Mouse (Mus musculus): ENCODE measurements around the gene Lrat. TPM values are rescaled to one million over a fixed set of nuclear protein-coding genes. Genes with fewer than 3 reads are reported as not detected.

The Lrat gene
- polyA plus RNA-seq, 1 experiment from 2014 or later: 2.8 TPM

DNA sequence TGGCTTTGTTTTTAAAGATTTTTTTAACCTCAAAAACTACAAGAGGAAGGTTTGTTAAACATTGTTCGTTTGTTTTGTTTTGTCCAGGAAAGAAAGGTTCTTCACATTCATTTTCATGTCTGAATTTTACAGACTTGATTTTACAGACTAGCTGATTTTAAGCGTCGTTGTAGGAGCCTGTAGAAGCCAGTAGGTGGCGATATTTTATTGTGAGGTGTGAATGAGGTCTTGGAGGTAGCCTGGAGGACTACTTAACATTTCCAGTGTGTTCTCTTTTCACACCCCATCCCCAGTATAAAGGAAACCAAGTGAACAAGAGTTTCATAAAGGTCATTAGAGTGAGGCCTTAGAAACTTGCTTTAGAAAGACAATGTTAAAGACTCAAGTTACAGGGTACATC is 26.5 kb downstream of the Lrat start:
- WGBS: 4% methylated on average over 4 of the region's 4 CpGs
- Histone ChIP-seq H3K9me3 (no peaks in the 10 kb centered on the region), H3K4me1 (peaks cover 10% of the 10 kb centered on the region; the same call in 1 of the 2 replicates), H3K27ac (no peak overlapping the region), H3K4me2 (no peak overlapping the region), H3K4me3 (replicated peaks) (no peak overlapping the region), H3K9ac (no peak overlapping the region), H3K36me3 (no peaks in the 10 kb centered on the region), H3K27me3 (replicated peaks) (peaks cover 11% of the 10 kb centered on the region)
- ATAC-seq (ENCODE audit: insufficient read depth, low FRiP score, low read depth): no peak

DNA sequence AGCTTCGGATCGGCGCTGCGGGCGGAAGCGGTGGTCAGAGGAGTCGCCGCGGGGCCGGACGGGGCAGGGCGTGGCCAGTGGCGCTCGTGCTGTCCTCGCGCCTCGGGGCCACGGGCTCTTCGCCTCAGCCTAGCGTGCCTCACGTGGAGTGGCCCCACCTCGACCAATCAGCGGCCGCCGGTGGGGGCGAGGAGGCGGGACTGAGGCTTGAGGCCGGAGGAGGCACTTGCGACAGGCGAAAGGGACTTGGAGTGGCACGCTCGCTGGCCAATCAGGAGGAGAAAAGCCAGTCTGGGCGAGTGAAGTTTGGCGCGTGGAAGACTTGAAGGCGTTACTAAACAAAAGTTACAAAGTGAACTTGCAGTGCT is 27.4 kb downstream of the Lrat start, which contains the start of gene Rbm46:
Rbm46 (minus strand) TSS at position 112 of the 368 bp plus-strand sequence.
- Histone ChIP-seq H3K36me3 (no peaks in the 10 kb centered on the region), H3K4me1 (peaks cover 10% of the 10 kb centered on the region; the same call in 1 of the 2 replicates), H3K27me3 (replicated peaks) (peaks cover 11% of the 10 kb centered on the region), H3K9me3 (no peaks in the 10 kb centered on the region), H3K27ac (no peak within 1 kb of the TSS), H3K4me2 (peak within 1 kb of the TSS; percentile 72), H3K4me3 (replicated peaks) (peak within 1 kb of the TSS; percentile 48), H3K9ac (no peak within 1 kb of the TSS)
- ATAC-seq (ENCODE audit: insufficient read depth, low FRiP score, low read depth): peak; percentile 93
- WGBS: 12% methylated on average over 36 of the region's 36 CpGs

- no peaks in the 10 kb centered on the region for H3K36me3 ChIP-seq
- peaks cover 10% of the 10 kb centered on the region; the same call in 1 of the 2 replicates for H3K4me1 ChIP-seq
- no peak overlapping the region for H3K27ac ChIP-seq
- 23% methylated on average over 56 of the region's 69 CpGs for WGBS
- H3K4me2 ChIP-seq: peak overlapping the region; percentile 72
- H3K9me3 ChIP-seq: no peaks in the 10 kb centered on the region
- peaks cover 11% of the 10 kb centered on the region for H3K27me3 ChIP-seq (replicated peaks)
- no peak; the same call in 1 of the 2 replicates for ATAC-seq (ENCODE audit: insufficient read depth, low FRiP score, low read depth)
- no peak overlapping the region for H3K9ac ChIP-seq
- peak overlapping the region; percentile 48 for H3K4me3 ChIP-seq (replicated peaks)
These were observed 28.0 kb downstream of the Lrat start for GRCm38 (mm10) chr3:82875671-82876371.

GRCm38 (mm10) chr3:82857414-82858077 is 46.2 kb downstream of the Lrat start:
- WGBS: 27% methylated on average over 4 of the region's 4 CpGs
- no peak for ATAC-seq (ENCODE audit: insufficient read depth, low FRiP score, low read depth)
- no peak overlapping the region for H3K4me3 ChIP-seq (replicated peaks)
- H3K9me3 ChIP-seq: no peaks in the 10 kb centered on the region
- H3K4me1 ChIP-seq: no peaks in the 10 kb centered on the region
- H3K27me3 ChIP-seq (replicated peaks): no peaks in the 10 kb centered on the region
- H3K27ac ChIP-seq: no peak overlapping the region
- no peak overlapping the region for H3K4me2 ChIP-seq
- no peak overlapping the region for H3K9ac ChIP-seq
- no peaks in the 10 kb centered on the region for H3K36me3 ChIP-seq

Other genes starting within 250 kb of the Lrat start
- gene Rbm46, start 27.5 kb downstream of the Lrat start, polyA plus RNA-seq (2015; fragmentation: Nextera tagmentation; extraction: Ambion mirVana): 5.6 and 6.2 TPM in 2 replicates
- 12.7 and 40.6 TPM in 2 replicates for gene Fgg, start 103.8 kb upstream of the Lrat start, polyA plus RNA-seq (2015; fragmentation: Nextera tagmentation; extraction: Ambion mirVana)
- 15.0 and 40.6 TPM in 2 replicates for gene Fga, start 122.1 kb upstream of the Lrat start, polyA plus RNA-seq (2015; fragmentation: Nextera tagmentation; extraction: Ambion mirVana)
- gene Fgb, start 145.9 kb upstream of the Lrat start, polyA plus RNA-seq (2015; fragmentation: Nextera tagmentation; extraction: Ambion mirVana): 8.3 and 25.9 TPM in 2 replicates
- 84.2 and 85.6 TPM in 2 replicates for gene Plrg1, start 151.5 kb upstream of the Lrat start, polyA plus RNA-seq (2015; fragmentation: Nextera tagmentation; extraction: Ambion mirVana)
- 0.44 and 0.48 TPM in 2 replicates for gene Dchs2, start 224.0 kb upstream of the Lrat start, polyA plus RNA-seq (2015; fragmentation: Nextera tagmentation; extraction: Ambion mirVana)